Mouse (Mus musculus): Measurements from ENCODE around the gene Efhd2. TPM values are rescaled to one million over a fixed set of nuclear protein-coding genes. Genes with fewer than 3 reads are reported as not detected.
A peak's percentile ranks its signal among the peaks of the same experiment; 100 is the strongest.

Gene Efhd2
- polyA plus RNA-seq, 1 experiment from 2014 or later: 97.5 TPM

- no peak overlapping the region for H3K9ac ChIP-seq (ENCODE audit: low read length)
- 75% methylated on average over 17 of the region's 17 CpGs for WGBS
- no peaks in the 10 kb centered on the region for H3K36me3 ChIP-seq (ENCODE audit: control insufficient read depth, insufficient read depth, low read length)
- H3K4me2 ChIP-seq (ENCODE audit: low read depth, low read length): no peak overlapping the region
- peaks cover 13% of the 10 kb centered on the region for H3K4me1 ChIP-seq (replicated peaks; ENCODE audit: control insufficient read depth, insufficient read depth, low read length)
- H3K27ac ChIP-seq (ENCODE audit: low read length): no peak overlapping the region
- H3K9me3 ChIP-seq (ENCODE audit: control insufficient read depth, low read length): no peaks in the 10 kb centered on the region
- no peak for ATAC-seq (ENCODE audit: low read depth)
- no peak overlapping the region for H3K4me3 ChIP-seq (ENCODE audit: low read length)
- no peaks in the 10 kb centered on the region for H3K27me3 ChIP-seq (ENCODE audit: control insufficient read depth, insufficient read depth, low read depth, low read length)
These were observed 27.2 kb upstream of the Efhd2 start for GRCm38 (mm10) chr4:141901711-141902478.

GRCm38 (mm10) chr4:141900421-141900820 is 25.7 kb upstream of the Efhd2 start:
- Histone ChIP-seq H3K4me1 (replicated peaks; ENCODE audit: control insufficient read depth, insufficient read depth, low read length) (peaks cover 16% of the 10 kb centered on the region), H3K4me2 (ENCODE audit: low read depth, low read length) (no peak overlapping the region), H3K9me3 (ENCODE audit: control insufficient read depth, low read length) (no peaks in the 10 kb centered on the region), H3K27me3 (ENCODE audit: control insufficient read depth, insufficient read depth, low read depth, low read length) (no peaks in the 10 kb centered on the region), H3K27ac (ENCODE audit: low read length) (peak overlapping the region; percentile 73), H3K9ac (ENCODE audit: low read length) (no peak overlapping the region), H3K36me3 (ENCODE audit: control insufficient read depth, insufficient read depth, low read length) (no peaks in the 10 kb centered on the region), H3K4me3 (ENCODE audit: low read length) (no peak overlapping the region)
- 53% methylated on average over 11 of the region's 11 CpGs for WGBS
- ATAC-seq (ENCODE audit: low read depth): peak; percentile 23; the same call in 1 of the 2 replicates

GRCm38 (mm10) chr4:141899936-141900335 is 25.2 kb upstream of the Efhd2 start:
- no peak overlapping the region for H3K9ac ChIP-seq (ENCODE audit: low read length)
- H3K4me3 ChIP-seq (ENCODE audit: low read length): no peak overlapping the region
- H3K27ac ChIP-seq (ENCODE audit: low read length): peak overlapping the region; percentile 56
- no peaks in the 10 kb centered on the region for H3K27me3 ChIP-seq (ENCODE audit: control insufficient read depth, insufficient read depth, low read depth, low read length)
- peaks cover 16% of the 10 kb centered on the region for H3K4me1 ChIP-seq (replicated peaks; ENCODE audit: control insufficient read depth, insufficient read depth, low read length)
- H3K4me2 ChIP-seq (ENCODE audit: low read depth, low read length): no peak overlapping the region
- 9% methylated on average over 8 of the region's 8 CpGs for WGBS
- no peaks in the 10 kb centered on the region for H3K36me3 ChIP-seq (ENCODE audit: control insufficient read depth, insufficient read depth, low read length)
- ATAC-seq (ENCODE audit: low read depth): peak; percentile 75
- no peaks in the 10 kb centered on the region for H3K9me3 ChIP-seq (ENCODE audit: control insufficient read depth, low read length)

GRCm38 (mm10) chr4:141898905-141899304 is 24.2 kb upstream of the Efhd2 start:
- no peak overlapping the region for H3K4me2 ChIP-seq (ENCODE audit: low read depth, low read length)

GRCm38 (mm10) chr4:141897838-141898237 is 23.1 kb upstream of the Efhd2 start:
- WGBS: 37% methylated on average over 3 of the region's 3 CpGs
- Histone ChIP-seq H3K4me1 (replicated peaks; ENCODE audit: control insufficient read depth, insufficient read depth, low read length) (peaks cover 16% of the 10 kb centered on the region), H3K27ac (ENCODE audit: low read length) (no peak overlapping the region), H3K9me3 (ENCODE audit: control insufficient read depth, low read length) (no peaks in the 10 kb centered on the region), H3K4me2 (ENCODE audit: low read depth, low read length) (no peak overlapping the region), H3K36me3 (ENCODE audit: control insufficient read depth, insufficient read depth, low read length) (no peaks in the 10 kb centered on the region), H3K9ac (ENCODE audit: low read length) (no peak overlapping the region), H3K27me3 (ENCODE audit: control insufficient read depth, insufficient read depth, low read depth, low read length) (no peaks in the 10 kb centered on the region), H3K4me3 (ENCODE audit: low read length) (no peak overlapping the region)
- ATAC-seq (ENCODE audit: low read depth): no peak

More at GRCm38 (mm10) chr4:141898905-141899304, 24.2 kb upstream of the Efhd2 start:
- no peak overlapping the region for H3K4me3 ChIP-seq (ENCODE audit: low read length)
- H3K9ac ChIP-seq (ENCODE audit: low read length): no peak overlapping the region
- 81% methylated on average over 8 of the region's 8 CpGs for WGBS
- ATAC-seq (ENCODE audit: low read depth): no peak
- no peaks in the 10 kb centered on the region for H3K9me3 ChIP-seq (ENCODE audit: control insufficient read depth, low read length)
- H3K27me3 ChIP-seq (ENCODE audit: control insufficient read depth, insufficient read depth, low read depth, low read length): no peaks in the 10 kb centered on the region
- peaks cover 16% of the 10 kb centered on the region for H3K4me1 ChIP-seq (replicated peaks; ENCODE audit: control insufficient read depth, insufficient read depth, low read length)
- H3K27ac ChIP-seq (ENCODE audit: low read length): no peak overlapping the region
- H3K36me3 ChIP-seq (ENCODE audit: control insufficient read depth, insufficient read depth, low read length): no peaks in the 10 kb centered on the region

GRCm38 (mm10) chr4:141897225-141897624 is 22.5 kb upstream of the Efhd2 start:
- H3K4me3 ChIP-seq (ENCODE audit: low read length): no peak overlapping the region
- peaks cover 16% of the 10 kb centered on the region for H3K4me1 ChIP-seq (replicated peaks; ENCODE audit: control insufficient read depth, insufficient read depth, low read length)
- no peaks in the 10 kb centered on the region for H3K27me3 ChIP-seq (ENCODE audit: control insufficient read depth, insufficient read depth, low read depth, low read length)
- 61% methylated on average over 6 of the region's 6 CpGs for WGBS
- no peak overlapping the region for H3K27ac ChIP-seq (ENCODE audit: low read length)
- no peak overlapping the region for H3K4me2 ChIP-seq (ENCODE audit: low read depth, low read length)
- no peak for ATAC-seq (ENCODE audit: low read depth)
- H3K9ac ChIP-seq (ENCODE audit: low read length): no peak overlapping the region
- no peaks in the 10 kb centered on the region for H3K9me3 ChIP-seq (ENCODE audit: control insufficient read depth, low read length)
- H3K36me3 ChIP-seq (ENCODE audit: control insufficient read depth, insufficient read depth, low read length): no peaks in the 10 kb centered on the region

- Histone ChIP-seq H3K4me3 (ENCODE audit: low read length) (no peak overlapping the region), H3K9ac (ENCODE audit: low read length) (peak overlapping the region; percentile 13; the same call in 1 of the 2 replicates), H3K27ac (ENCODE audit: low read length) (no peak overlapping the region), H3K27me3 (ENCODE audit: control insufficient read depth, insufficient read depth, low read depth, low read length) (no peaks in the 10 kb centered on the region), H3K9me3 (ENCODE audit: control insufficient read depth, low read length) (no peaks in the 10 kb centered on the region), H3K36me3 (ENCODE audit: control insufficient read depth, insufficient read depth, low read length) (no peaks in the 10 kb centered on the region), H3K4me1 (replicated peaks; ENCODE audit: control insufficient read depth, insufficient read depth, low read length) (peaks cover 15% of the 10 kb centered on the region), H3K4me2 (ENCODE audit: low read depth, low read length) (no peak overlapping the region)
- no peak for ATAC-seq (ENCODE audit: low read depth)
- WGBS: 47% methylated on average over 12 of the region's 12 CpGs
These were observed 21.1 kb upstream of the Efhd2 start for GRCm38 (mm10) chr4:141895772-141896171.

- peaks cover 4% of the 10 kb centered on the region for H3K4me1 ChIP-seq (replicated peaks; ENCODE audit: control insufficient read depth, insufficient read depth, low read length)
- no peaks in the 10 kb centered on the region for H3K9me3 ChIP-seq (ENCODE audit: control insufficient read depth, low read length)
- no peaks in the 10 kb centered on the region for H3K36me3 ChIP-seq (ENCODE audit: control insufficient read depth, insufficient read depth, low read length)
- no peak overlapping the region for H3K27ac ChIP-seq (ENCODE audit: low read length)
- H3K4me2 ChIP-seq (ENCODE audit: low read depth, low read length): no peak overlapping the region
- H3K9ac ChIP-seq (ENCODE audit: low read length): no peak overlapping the region
- H3K27me3 ChIP-seq (ENCODE audit: control insufficient read depth, insufficient read depth, low read depth, low read length): no peaks in the 10 kb centered on the region
- 74% methylated on average over 8 of the region's 8 CpGs for WGBS
- no peak for ATAC-seq (ENCODE audit: low read depth)
- H3K4me3 ChIP-seq (ENCODE audit: low read length): no peak overlapping the region
These were observed 18.6 kb upstream of the Efhd2 start for GRCm38 (mm10) chr4:141893157-141893784.

- no peaks in the 10 kb centered on the region for H3K9me3 ChIP-seq (ENCODE audit: control insufficient read depth, low read length)
- no peak overlapping the region for H3K4me3 ChIP-seq (ENCODE audit: low read length)
- H3K9ac ChIP-seq (ENCODE audit: low read length): no peak overlapping the region
- peaks cover 11% of the 10 kb centered on the region for H3K4me1 ChIP-seq (replicated peaks; ENCODE audit: control insufficient read depth, insufficient read depth, low read length)
- no peak overlapping the region for H3K4me2 ChIP-seq (ENCODE audit: low read depth, low read length)
- no peak for ATAC-seq (ENCODE audit: low read depth)
- no peaks in the 10 kb centered on the region for H3K36me3 ChIP-seq (ENCODE audit: control insufficient read depth, insufficient read depth, low read length)
- H3K27ac ChIP-seq (ENCODE audit: low read length): no peak overlapping the region
- H3K27me3 ChIP-seq (ENCODE audit: control insufficient read depth, insufficient read depth, low read depth, low read length): no peaks in the 10 kb centered on the region
- 35% methylated on average over 6 of the region's 6 CpGs for WGBS
These were observed 11.8 kb upstream of the Efhd2 start for GRCm38 (mm10) chr4:141886385-141886968.
